Mouse (Mus musculus) adrenal gland, postnatal 14 days (tissue): ENCODE measurements around the gene Stk40. TPM values are rescaled to one million over a fixed set of nuclear protein-coding genes. Genes with fewer than 3 reads are reported as not detected.
"Not testable (repeated sequence)": the region's sequence is repeated elsewhere in the genome, so short reads cannot be mapped to it uniquely, and the experiment has no call there.

ENCODE experiments used
- DNase-seq: peaks from one replicate; pipeline ENCODE4 v3.0.0; 2021; ENCODE audit warnings: mixed read lengths
- total RNA-seq: library from RNA; stranded (reverse); gene quantifications from 2 replicates; pipeline ENCODE4 v1.2.3, GENCODE M21; 2021

Stk40 gene
- total RNA-seq, 1 experiment from 2014 or later: 48.2 TPM

GRCm38 (mm10) chr4:126155869-126156268, 52.1 kb downstream of the Stk40 start:
- DNase-seq: no peak

DNA sequence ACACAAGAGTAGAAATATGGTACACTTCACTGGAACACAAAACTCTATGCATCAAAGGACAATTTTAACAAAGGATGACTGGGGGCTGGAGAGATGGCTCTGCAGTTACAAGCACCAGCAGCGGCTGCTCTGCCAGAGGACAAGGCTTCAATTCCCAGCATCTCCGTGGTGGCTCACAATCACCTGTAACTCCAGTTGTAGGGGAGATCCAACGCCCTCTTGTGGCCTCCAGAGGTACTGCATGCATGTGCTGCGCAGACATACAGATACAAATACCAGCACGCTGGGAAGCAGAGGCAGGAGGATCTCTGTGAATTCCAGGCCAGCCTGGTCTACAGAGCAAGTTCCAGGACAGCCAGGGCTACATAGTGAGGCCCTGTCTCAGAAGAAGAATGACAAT, 52.9 kb downstream of the Stk40 start:
- DNase-seq: no peak

DNA sequence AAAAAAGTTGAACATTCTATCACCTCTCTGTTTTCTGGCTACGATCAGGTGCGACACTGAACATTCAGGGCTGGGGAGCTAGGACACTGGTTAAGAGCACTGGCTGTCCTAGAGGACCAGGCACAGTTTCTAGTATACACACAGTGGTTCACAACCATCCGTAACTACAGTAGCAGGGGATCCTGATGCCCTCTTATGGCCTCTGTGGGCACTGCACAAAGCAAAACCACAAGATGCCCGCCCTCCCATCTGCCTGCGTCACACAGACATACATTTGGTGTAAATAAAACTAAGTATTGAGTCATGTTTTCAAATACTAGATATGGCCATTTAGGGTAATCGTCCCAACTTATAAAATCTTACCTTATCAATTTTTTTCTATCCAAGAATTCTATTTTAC, 53.8 kb downstream of the Stk40 start:
- no peak for DNase-seq

GRCm38 (mm10) chr4:126159455-126159854, 55.7 kb downstream of the Stk40 start:
- DNase-seq: no peak

GRCm38 (mm10) chr4:126160981-126161380, 57.2 kb downstream of the Stk40 start:
- DNase-seq: no peak

DNA sequence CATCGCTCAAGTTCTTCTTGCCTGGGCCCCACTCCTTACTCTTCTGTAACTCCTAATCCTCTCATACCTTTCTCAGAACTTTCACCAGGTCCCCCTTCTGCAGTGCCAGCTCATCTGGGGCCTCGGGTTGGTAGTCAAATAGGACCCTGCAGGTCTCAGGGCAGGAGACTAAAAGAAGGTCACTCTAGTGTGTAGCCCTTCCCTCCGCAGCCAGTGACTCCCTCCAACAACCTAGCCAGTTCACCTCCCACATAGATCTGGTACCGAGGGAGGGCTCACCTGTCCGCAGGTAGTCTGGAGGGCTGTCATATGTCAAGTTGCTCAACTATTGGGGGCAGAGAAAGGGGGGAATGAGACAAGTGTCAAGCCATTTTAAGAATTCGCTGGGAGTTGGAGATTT, 57.7 kb downstream of the Stk40 start:
- DNase-seq: no peak

DNA sequence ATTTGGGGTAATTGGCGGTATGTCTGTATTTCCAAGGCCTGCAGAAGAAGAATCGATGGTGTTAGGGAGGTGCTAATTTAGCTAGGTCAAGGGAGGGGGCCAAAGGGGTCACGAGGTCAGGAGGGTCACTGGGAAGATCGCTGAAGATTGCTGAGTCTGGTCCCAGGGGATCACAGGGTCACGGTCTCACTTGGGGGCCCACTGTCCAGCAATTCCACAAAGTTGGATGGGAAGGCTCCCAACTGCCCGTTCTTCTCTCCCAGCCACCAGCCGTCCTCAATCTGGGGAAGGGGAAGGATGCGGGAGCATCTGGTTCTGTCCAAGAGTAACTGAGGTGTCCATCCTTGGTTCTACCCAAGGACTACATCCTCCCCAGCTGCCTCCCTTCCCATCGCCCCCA, 58.2 kb downstream of the Stk40 start:
- DNase-seq: no peak

DNA sequence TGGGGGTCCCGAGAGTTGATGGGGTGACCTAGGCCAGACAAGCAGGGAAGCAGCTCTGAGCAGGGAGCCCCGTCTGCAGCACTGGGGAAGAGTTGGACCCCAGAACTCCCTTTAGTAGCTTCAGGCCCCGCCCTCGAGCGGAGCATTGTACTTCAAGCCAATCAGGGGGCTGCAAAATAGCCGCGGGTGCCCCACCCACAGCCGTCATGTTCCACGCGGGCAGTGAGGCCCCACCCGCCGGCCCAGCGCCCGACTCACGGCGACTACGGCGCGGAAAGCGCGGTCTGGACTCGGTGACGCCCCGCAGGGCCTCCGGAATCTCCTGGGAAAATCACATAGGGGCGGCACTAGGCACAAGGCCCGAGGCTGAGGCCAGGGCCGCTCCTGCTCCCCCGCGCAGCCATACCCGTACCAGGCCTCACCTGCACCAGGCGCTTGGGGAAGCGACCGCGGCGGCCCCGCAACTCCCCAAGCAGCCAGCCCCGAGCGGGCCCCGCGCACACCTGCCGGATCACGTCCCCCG, 58.8 kb downstream of the Stk40 start:
- peak; percentile 96 for DNase-seq

GRCm38 (mm10) chr4:126163067-126163659, 59.4 kb downstream of the Stk40 start, which contains the start of gene Sh3d21:
Gene Sh3d21, minus strand, starts transcription at chr4:126163491.
- no peak for DNase-seq

- DNase-seq: peak; percentile 54
Measured at GRCm38 (mm10) chr4:126163685-126164084, 59.9 kb downstream of the Stk40 start.

- not testable (repeated sequence) for DNase-seq
Measured at GRCm38 (mm10) chr4:126165092-126165491, 61.3 kb downstream of the Stk40 start.

DNA sequence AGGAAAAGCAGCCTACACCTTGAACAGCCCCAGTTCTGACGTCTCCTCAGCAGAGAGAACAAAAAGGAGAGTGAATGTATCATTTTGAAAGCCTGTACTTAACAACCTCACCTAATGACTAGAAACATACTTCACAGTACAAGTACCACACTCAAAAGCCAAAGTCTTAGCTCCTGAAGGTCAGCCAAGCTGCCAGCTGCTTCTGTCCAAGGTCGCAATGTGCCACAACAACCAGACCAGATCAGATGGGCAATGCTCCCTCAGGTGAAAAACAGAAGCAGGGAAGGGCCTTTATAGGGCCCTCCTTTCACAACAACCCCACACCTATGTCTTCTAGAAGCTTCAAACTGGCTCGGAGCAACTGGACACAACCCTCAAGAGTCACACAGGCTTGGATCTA, 62.3 kb downstream of the Stk40 start:
- peak; percentile 58 for DNase-seq

DNA sequence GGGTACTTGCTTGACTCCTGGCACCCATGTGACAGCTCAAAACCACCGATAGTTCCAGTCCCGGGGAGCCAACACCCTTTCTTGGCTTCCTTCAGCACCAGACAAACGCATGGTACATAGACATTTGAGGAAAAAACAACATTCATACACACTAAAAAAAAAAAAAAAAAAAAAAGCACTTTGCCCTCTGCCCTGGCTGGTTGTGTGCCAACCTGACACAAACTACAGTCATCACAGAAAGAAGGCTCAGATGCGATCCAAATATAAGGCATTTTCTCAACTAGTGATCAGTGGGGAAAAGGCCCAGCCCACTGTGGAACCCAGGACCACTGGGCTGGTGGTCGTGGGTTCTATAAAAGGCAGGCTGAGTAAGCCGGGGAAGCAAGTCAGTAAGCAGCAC, 65.1 kb downstream of the Stk40 start:
- DNase-seq: no peak

- DNase-seq: not testable (repeated sequence)
Measured at GRCm38 (mm10) chr4:126170737-126171136, 67.0 kb downstream of the Stk40 start.

DNA sequence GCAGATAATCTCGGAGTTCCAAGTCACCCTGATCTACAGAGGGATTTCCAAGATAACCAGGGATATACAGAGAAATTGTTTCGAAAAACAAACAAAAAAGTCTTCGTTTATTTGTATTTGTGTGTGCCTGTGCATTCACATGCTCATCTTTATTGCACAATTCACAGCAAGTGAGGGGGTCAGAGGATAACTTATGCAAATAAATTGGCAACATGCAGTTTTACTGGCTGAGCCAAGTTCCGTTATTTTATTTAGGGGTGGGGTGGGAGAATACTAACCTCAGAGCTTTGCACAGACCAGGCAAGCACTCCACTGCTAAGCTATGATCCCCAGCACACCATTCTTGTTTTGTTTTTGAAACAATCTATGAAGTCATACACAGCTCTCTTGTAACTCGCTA, 70.0 kb downstream of the Stk40 start:
- no peak for DNase-seq

DNA sequence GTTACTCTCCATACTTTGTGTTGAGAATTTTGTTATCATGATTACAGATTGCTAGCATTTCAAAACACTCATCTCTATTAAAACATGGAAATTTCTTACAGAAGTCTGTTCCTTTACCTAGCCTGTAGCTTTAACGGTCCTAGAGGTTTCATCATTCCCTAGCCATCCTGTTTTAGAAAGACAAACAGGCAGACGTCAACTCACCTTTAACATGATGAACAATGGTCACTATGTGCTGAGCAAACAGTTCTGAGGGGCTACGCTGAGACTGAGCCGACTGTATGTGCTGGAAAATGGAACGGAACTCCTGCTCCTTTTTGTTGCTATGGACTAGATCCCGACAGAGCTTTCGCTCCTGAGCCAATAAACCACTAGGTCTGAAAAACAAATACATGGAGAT, 72.2 kb downstream of the Stk40 start:
- DNase-seq: not testable (repeated sequence)

DNA sequence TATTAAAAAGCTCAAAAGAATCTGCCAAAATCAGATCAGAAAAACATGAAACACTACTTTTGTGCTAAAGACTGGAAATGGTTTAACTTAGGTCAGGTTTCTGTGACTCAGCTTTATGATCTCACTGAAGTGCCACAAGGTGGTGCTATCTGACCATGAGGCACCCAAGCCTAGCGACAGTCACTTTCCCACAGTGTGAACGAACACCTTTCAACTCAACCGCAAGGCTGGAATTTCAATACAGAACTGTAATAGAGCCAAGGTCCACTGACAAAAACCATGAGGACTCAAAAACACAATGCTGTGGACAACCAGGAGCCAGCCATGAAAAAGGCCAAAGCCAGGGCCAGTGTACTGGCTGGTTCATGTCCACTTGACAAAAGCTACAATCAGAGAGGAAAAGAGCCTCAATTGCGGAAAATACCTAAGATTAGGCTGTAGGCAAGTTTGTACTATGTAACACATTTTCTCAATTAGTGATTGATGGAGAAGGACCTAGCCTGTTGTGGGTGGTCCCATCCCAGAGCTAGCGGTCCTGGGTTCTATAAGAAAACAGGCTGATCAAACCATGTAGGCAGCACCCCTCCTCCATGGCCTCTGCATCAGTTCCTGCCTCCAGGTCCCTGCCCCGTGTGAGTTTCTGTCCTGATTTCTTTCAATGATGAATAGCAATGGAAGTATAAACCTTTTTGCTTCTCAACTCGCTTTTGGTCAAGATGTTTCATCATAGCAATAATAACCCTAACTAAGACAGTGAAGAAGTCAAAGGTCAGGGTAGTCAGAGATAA, 77.6 kb downstream of the Stk40 start:
- peak; percentile 71 for DNase-seq

GRCm38 (mm10) chr4:126183034-126183433, 79.3 kb downstream of the Stk40 start:
- DNase-seq: no peak

DNA sequence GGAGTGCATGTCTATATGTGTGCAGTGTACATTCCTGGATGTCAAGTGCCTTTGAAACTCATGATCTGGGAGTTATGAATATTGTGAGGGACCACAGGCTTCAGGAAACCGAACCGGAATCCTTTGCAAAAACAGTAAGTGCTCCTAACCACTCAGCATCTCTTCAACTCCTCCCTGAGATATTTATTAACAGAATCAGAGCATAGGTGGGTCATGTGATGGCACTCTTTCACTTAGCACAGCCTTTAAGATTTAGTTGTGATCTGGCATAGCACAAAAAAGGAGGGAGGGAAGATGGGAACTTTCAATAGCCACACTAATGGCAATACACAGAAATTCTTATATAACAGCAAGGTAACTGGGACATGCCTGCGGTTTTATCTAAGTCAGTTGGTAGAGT, 83.3 kb downstream of the Stk40 start:
- DNase-seq: no peak
